Mouse (Mus musculus) erythroblast, embryonic 14.5 days (primary cell): ENCODE results near the gene Rd3. TPM values are rescaled to one million over a fixed set of nuclear protein-coding genes. Genes with fewer than 3 reads are reported as not detected.

Experiments used
- H3K27me3 ChIP-seq: 2 replicates; pipeline ENCODE4 v1.6.1; 2012; ENCODE audit warnings: inconsistent platforms; ENCODE audit not compliant: control insufficient read depth
- H3K36me3 ChIP-seq: 2 replicates; pipeline ENCODE4 v1.6.1; 2012; ENCODE audit warnings: mild to moderate bottlenecking, inconsistent platforms; ENCODE audit not compliant: control insufficient read depth
- H3K4me1 ChIP-seq: 2 replicates; pipeline ENCODE4 v1.6.1; 2012; ENCODE audit warnings: inconsistent platforms; ENCODE audit not compliant: control insufficient read depth
- H3K4me3 ChIP-seq: replicated peaks from 2 replicates; pipeline ENCODE3; 2012; ENCODE audit warnings: moderate library complexity, mild to moderate bottlenecking, inconsistent platforms
- H3K9me3 ChIP-seq: 2 replicates; pipeline ENCODE4 v1.6.1; 2012; ENCODE audit warnings: low read length, inconsistent platforms, mixed read lengths; ENCODE audit not compliant: control insufficient read depth
- GATA1 ChIP-seq: IDR thresholded peaks from 2 replicates; pipeline ENCODE4 v1.6.1; 2012; ENCODE audit warnings: low read length, inconsistent platforms, mixed read lengths
- TAL1 ChIP-seq: IDR thresholded peaks from 3 replicates; pipeline ENCODE4 v1.6.1; 2012; ENCODE audit warnings: low read length, inconsistent platforms, mixed read lengths
- polyA plus RNA-seq: library from polyadenylated mRNA; stranded (reverse); fragments of >175 nt; gene quantifications from 2 replicates; pipeline ENCODE4 v1.2.3, GENCODE M21; 2012

Rd3 gene
- polyA plus RNA-seq, 1 experiment = not detected

- Histone ChIP-seq H3K9me3 (peaks cover 3% of the 10 kb centered on the region; the same call in 1 of the 2 replicates), H3K27me3 (no peaks in the 10 kb centered on the region), H3K4me3 (no peak overlapping the region), H3K4me1 (peaks cover 38% of the 10 kb centered on the region), H3K36me3 (peaks cover 60% of the 10 kb centered on the region)
- TF ChIP-seq GATA1 (no peak), TAL1 (no peak)
Measured at GRCm38 (mm10) chr1:191996621-191997185, 19.5 kb downstream of the Rd3 start.

GRCm38 (mm10) chr1:191999022-191999421 is 21.9 kb downstream of the Rd3 start:
- Histone ChIP-seq H3K27me3 (no peaks in the 10 kb centered on the region), H3K36me3 (peaks cover 57% of the 10 kb centered on the region), H3K4me1 (peaks cover 26% of the 10 kb centered on the region), H3K4me3 (no peak overlapping the region), H3K9me3 (peaks cover 3% of the 10 kb centered on the region; the same call in 1 of the 2 replicates)
- TF ChIP-seq GATA1 (no peak), TAL1 (no peak)

Other genes starting within 250 kb of the Rd3 start
- gene Nek2, start 155.9 kb upstream of the Rd3 start, polyA plus RNA-seq = 0.68 and 0.97 TPM in 2 replicates
- gene Slc30a1, start 70.6 kb upstream of the Rd3 start, polyA plus RNA-seq = 2.0 TPM in 2 replicates
- gene Traf5, start 115.2 kb downstream of the Rd3 start, polyA plus RNA-seq = 0.42 and 0.77 TPM in 2 replicates
- 1.1 and 1.6 TPM in 2 replicates for gene Rcor3, start 160.7 kb downstream of the Rd3 start, polyA plus RNA-seq
- not detected in 2 replicates for gene Kcnh1, start 213.4 kb downstream of the Rd3 start, polyA plus RNA-seq